ENCODE assay signal across 8 mouse cellular contexts in the genomic region with DNA sequence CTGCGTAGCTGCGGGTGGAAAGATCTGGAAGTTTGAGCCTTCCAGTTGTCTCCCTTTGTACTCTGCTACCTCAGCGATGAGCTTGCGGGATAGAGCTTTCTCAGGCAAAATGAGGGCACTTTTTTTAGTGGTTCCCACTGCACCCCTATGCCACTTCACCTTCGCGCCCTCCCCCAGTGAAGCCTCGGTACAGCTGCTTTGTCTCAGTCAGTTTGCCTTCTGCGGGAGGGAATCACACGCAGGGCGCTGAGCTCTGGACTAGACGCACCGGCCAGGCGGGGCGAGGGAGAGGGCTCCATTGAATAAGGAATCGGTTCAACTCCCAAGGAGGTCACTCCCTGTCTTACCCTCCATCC. TPM values are rescaled to one million over a fixed set of nuclear protein-coding genes. Genes with fewer than 3 reads are reported as not detected.
DNase-seq lines count a peak whose midpoint lies in the region; ATAC-seq and TF ChIP-seq lines count a peak whose summit lies in the region.

No protein-coding gene starts in this region.

- TF ChIP-seq CTCF in midbrain, postnatal 0 days (IDR thresholded peaks at IDR 0.05), result no peak

- H3K9me3 ChIP-seq in hindbrain, embryonic 12.5 days (replicated peaks), result no peaks in the 10 kb centered on the region
- H3K9me3 ChIP-seq in midbrain, postnatal 0 days (ENCODE audit: low read length), result no peaks in the 10 kb centered on the region

- H3K4me2 ChIP-seq in hindbrain, embryonic 12.5 days (replicated peaks), result peak overlapping the region; percentile 72
- H3K4me2 ChIP-seq in midbrain, postnatal 0 days (ENCODE audit: low read depth, low read length, poor library complexity, severe bottlenecking), result peak overlapping the region; percentile 64

- peak overlapping the region; percentile 85 for H3K9ac ChIP-seq in hindbrain, embryonic 12.5 days
- H3K9ac ChIP-seq in midbrain, postnatal 0 days (replicated peaks; ENCODE audit: low read length, poor library complexity, severe bottlenecking), result peak overlapping the region; percentile 91

- H3K36me3 ChIP-seq in hindbrain, embryonic 12.5 days, result no peaks in the 10 kb centered on the region
- no peaks in the 10 kb centered on the region for H3K36me3 ChIP-seq in midbrain, postnatal 0 days (ENCODE audit: insufficient read depth, low read length)

- H3K27me3 ChIP-seq in hindbrain, embryonic 12.5 days, result peaks cover 9% of the 10 kb centered on the region
- H3K27me3 ChIP-seq in midbrain, postnatal 0 days (ENCODE audit: insufficient read depth, low read length), result no peaks in the 10 kb centered on the region

- peak; percentile 62 for ATAC-seq in hindbrain, embryonic 12.5 days (ENCODE audit: low FRiP score)
- ATAC-seq in midbrain, postnatal 0 days (ENCODE audit: low FRiP score), result peak; percentile 56

- H3K4me3 ChIP-seq in hindbrain, embryonic 12.5 days, result peak overlapping the region; percentile 60
- H3K4me3 ChIP-seq in midbrain, postnatal 0 days (ENCODE audit: low read depth, low read length), result peak overlapping the region; percentile 84

- DNase-seq in kidney, postnatal 4 days, result peak; percentile 19 to 35
- DNase-seq in kidney, postnatal 36 days, result no peak
- peak; percentile 44 for DNase-seq in embryo, embryonic 11 days
- DNase-seq in midbrain, postnatal 0 days (ENCODE audit: low spot score), result peak; percentile 47
- no peak for DNase-seq in urinary bladder, adult 18-20 months (ENCODE audit: low spot score in 2 of 2)
- no peak for DNase-seq in gastrocnemius, postnatal 10 days
- no peak for DNase-seq in c-Kit-positive CD71-positive TER-119-positive erythroid progenitor cells, embryonic 14.5 days (ENCODE audit: low spot score)

- peak overlapping the region; percentile 93 for H3K27ac ChIP-seq in hindbrain, embryonic 12.5 days
- peak overlapping the region; percentile 90 for H3K27ac ChIP-seq in midbrain, postnatal 0 days (ENCODE audit: low read depth, low read length)

- peaks cover 5% of the 10 kb centered on the region for H3K4me1 ChIP-seq in hindbrain, embryonic 12.5 days
- no peaks in the 10 kb centered on the region for H3K4me1 ChIP-seq in midbrain, postnatal 0 days (ENCODE audit: insufficient read depth, low read length)

- under 1% methylated on average over 15 of the region's 15 CpGs for WGBS in hindbrain, embryonic 12.5 days
- under 1% methylated on average over 15 of the region's 15 CpGs for WGBS in midbrain, postnatal 0 days

RNA-seq across cellular contexts. Expression of gene Ptpro, which starts 0.7 kb away (rescaled TPM):
- 26.1 and 28.1 TPM in 2 replicates for polyA plus RNA-seq in hindbrain, embryonic 12.5 days (2016; fragmentation: Nextera tagmentation; extraction: Ambion mirVana)
- 122 and 134 TPM in 2 replicates for total RNA-seq in midbrain, postnatal 0 days (2014; rRNA removed)
- 54.8 and 58.7 TPM in 2 replicates for polyA plus RNA-seq in midbrain, postnatal 0 days (2015; fragmentation: Nextera tagmentation; extraction: Ambion mirVana)
- 1 to 10 TPM in 1 of 2 experiments, under 1 TPM in 1; 0.96 to 1.5 TPM for total RNA-seq in gastrocnemius, postnatal 10 days (2021)

Comparison
In these comparisons a context has a peak if more than half of its experiments do, and no peak if none do; other contexts are left out.
1. DNase-seq: peak in kidney, postnatal 4 days (2 of 2), embryo, embryonic 11 days (single experiment) and midbrain, postnatal 0 days (single experiment); none in kidney, postnatal 36 days (0 of 2), urinary bladder, adult 18-20 months (0 of 2), gastrocnemius, postnatal 10 days (single experiment) and c-Kit-positive CD71-positive TER-119-positive erythroid progenitor cells, embryonic 14.5 days (single experiment).
2. RNA of gene Ptpro, which starts 0.7 kb away (total RNA-seq): 122 to 134 TPM in midbrain, postnatal 0 days; 0.96 to 1.5 TPM in gastrocnemius, postnatal 10 days; every median in the first group is over 10 times any median in the second.